11 mouse cellular contexts compared by ENCODE assay signal in genomic region chr7:75265241-75265640, GRCm38 (mm10). TPM values are rescaled to one million over a fixed set of nuclear protein-coding genes. Genes with fewer than 3 reads are reported as not detected.
DNase-seq lines count a peak whose midpoint lies in the region; ATAC-seq and TF ChIP-seq lines count a peak whose summit lies in the region.
"Had no signal": no experiment of that assay in that cellular context is flagged by ENCODE, and none has a peak within 500 bp of the region (broad histone marks: within the 10 kb centered on the region; RNA-seq: fewer than 3 reads in every experiment).

No protein-coding gene starts in this region.

- TF ChIP-seq CTCF in heart, adult 2 months (IDR thresholded peaks at IDR 0.05): no peak

- 74% methylated on average over 4 of the region's 4 CpGs for WGBS in midbrain, embryonic 16.5 days
- 72% methylated on average over 4 of the region's 4 CpGs for WGBS in midbrain, embryonic 14.5 days
- WGBS in heart, adult 2 months: 68% methylated on average over 4 of the region's 4 CpGs

- no peaks in the 10 kb centered on the region for H3K36me3 ChIP-seq in midbrain, embryonic 16.5 days (ENCODE audit: control insufficient read depth, insufficient read depth, low read length)
- no peaks in the 10 kb centered on the region for H3K36me3 ChIP-seq in midbrain, embryonic 14.5 days (ENCODE audit: control insufficient read depth, insufficient read depth, low read length)
- H3K36me3 ChIP-seq in heart, adult 2 months (ENCODE audit: control insufficient read depth, insufficient read depth, low read length): no peaks in the 10 kb centered on the region
- H3K36me3 ChIP-seq: limb, embryonic 15.5 days had no signal

- H3K27me3 ChIP-seq in midbrain, embryonic 16.5 days (ENCODE audit: control insufficient read depth, insufficient read depth, low read depth, low read length): no peaks in the 10 kb centered on the region
- H3K27me3 ChIP-seq in midbrain, embryonic 14.5 days (ENCODE audit: control insufficient read depth, insufficient read depth, low read length): no peaks in the 10 kb centered on the region
- H3K27me3 ChIP-seq in heart, adult 2 months (ENCODE audit: control insufficient read depth, insufficient read depth, low read length): no peaks in the 10 kb centered on the region
- H3K27me3 ChIP-seq: limb, embryonic 15.5 days had no signal

- no peaks in the 10 kb centered on the region for H3K9me3 ChIP-seq in midbrain, embryonic 16.5 days (replicated peaks; ENCODE audit: control insufficient read depth, low read length, poor library complexity, severe bottlenecking)
- H3K9me3 ChIP-seq in midbrain, embryonic 14.5 days (ENCODE audit: control insufficient read depth, low read length): no peaks in the 10 kb centered on the region
- H3K9me3 ChIP-seq: limb, embryonic 15.5 days had no signal

- H3K4me1 ChIP-seq in midbrain, embryonic 16.5 days (ENCODE audit: control insufficient read depth, insufficient read depth, low read length): 0 out of 2 replicates have a peak, but pooled peaks cover 4% of the 10 kb centered on the region
- H3K4me1 ChIP-seq in midbrain, embryonic 14.5 days (ENCODE audit: control insufficient read depth, insufficient read depth, low read length): no peaks in the 10 kb centered on the region
- no peaks in the 10 kb centered on the region for H3K4me1 ChIP-seq in heart, adult 2 months (ENCODE audit: control insufficient read depth, insufficient read depth, low read length)
- H3K4me1 ChIP-seq: limb, embryonic 15.5 days had no signal

- TF ChIP-seq EP300 in heart, adult 2 months (IDR thresholded peaks at IDR 0.05; ENCODE audit: insufficient read depth, low read depth, low read length): no peak

- TF ChIP-seq POLR2A in heart, adult 2 months (IDR thresholded peaks at IDR 0.05; ENCODE audit: insufficient read depth, low read depth, low read length): no peak

- H3K27ac ChIP-seq in midbrain, embryonic 16.5 days (ENCODE audit: low read length): 0 out of 2 replicates have a peak overlapping the region, but pooled peaks have one; percentile 25
- no peak overlapping the region for H3K27ac ChIP-seq in midbrain, embryonic 14.5 days (replicated peaks; ENCODE audit: low read depth, low read length)
- H3K27ac ChIP-seq in heart, adult 2 months: no peak overlapping the region
- H3K27ac ChIP-seq: limb, embryonic 15.5 days had no signal

- H3K9ac ChIP-seq in midbrain, embryonic 16.5 days (ENCODE audit: low read depth, low read length): no peak overlapping the region
- no peak overlapping the region for H3K9ac ChIP-seq in midbrain, embryonic 14.5 days (replicated peaks; ENCODE audit: low read length)
- no peak overlapping the region for H3K9ac ChIP-seq in heart, adult 2 months (ENCODE audit: low read depth, low read length)
- H3K9ac ChIP-seq: limb, embryonic 15.5 days had no signal

- no peak overlapping the region for H3K4me2 ChIP-seq in midbrain, embryonic 16.5 days (ENCODE audit: low read length)
- H3K4me2 ChIP-seq in midbrain, embryonic 14.5 days (ENCODE audit: low read length): no peak overlapping the region
- H3K4me2 ChIP-seq: limb, embryonic 15.5 days had no signal

- intact Hi-C loops in heart, adult 2 months (cut with DNase I): no loop called here

- no peak for DNase-seq in midbrain, embryonic 14.5 days
- peak; percentile 95 for DNase-seq in cerebellum, adult 9-11 months
- DNase-seq in layer of hippocampus, adult 18-20 months (ENCODE audit: low spot score in 2 of 2): peak; percentile 70 to 83
- peak; percentile 13 for DNase-seq in retina, postnatal 7 days (ENCODE audit: low read depth, low spot score)
- no peak for DNase-seq in spleen, postnatal 36 days (ENCODE audit: low spot score in 2 of 2)
- no peak for DNase-seq in heart, adult 2 months
- DNase-seq: kidney, postnatal 25 days had no signal

- H3K79me2 ChIP-seq in heart, adult 2 months (replicated peaks; ENCODE audit: control insufficient read depth, insufficient read depth, low read length): no peaks in the 10 kb centered on the region

- H3K4me3 ChIP-seq in midbrain, embryonic 16.5 days (ENCODE audit: low read depth, low read length): no peak overlapping the region
- H3K4me3 ChIP-seq in midbrain, embryonic 14.5 days (replicated peaks; ENCODE audit: low read depth, low read length): no peak overlapping the region
- H3K4me3 ChIP-seq in heart, adult 2 months: no peak overlapping the region
- H3K4me3 ChIP-seq: limb, embryonic 15.5 days had no signal

- ATAC-seq in midbrain, embryonic 16.5 days: no peak
- no peak for ATAC-seq in midbrain, embryonic 14.5 days (ENCODE audit: low FRiP score, low TSS enrichment)
- no peak for ATAC-seq in erythroblast, adult 5-6 weeks (replicated peaks; ENCODE audit: low FRiP score, poor library complexity, severe bottlenecking)
- ATAC-seq: lung, postnatal 0 days had no signal

RNA-seq across cellular contexts. Expression of gene Sv2b, which starts 43.8 kb away (rescaled TPM):
- polyA plus RNA-seq in midbrain, embryonic 16.5 days (2015; fragmentation: Nextera tagmentation; extraction: Ambion mirVana): 9.9 and 10.4 TPM in 2 replicates
- 4.5 and 5.9 TPM in 2 replicates for polyA plus RNA-seq in midbrain, embryonic 14.5 days (2014; fragmentation: Nextera tagmentation; extraction: Ambion mirVana)
- total RNA-seq in layer of hippocampus, adult 18-20 months (2021): 100 to 1,000 TPM; 305 to 312 TPM
- total RNA-seq in erythroblast, adult 5-6 weeks (2015; ENCODE audit: low replicate concordance): not detected in 2 replicates
- total RNA-seq in erythroblast, adult 5-6 weeks (2017; ENCODE audit: low replicate concordance): not detected in 2 replicates
- total RNA-seq in heart, adult 2 months (2021): under 1 TPM; 0.43 to 0.47 TPM
- polyA plus RNA-seq in heart, adult 2 months (2012; rRNA removed): 0.23 TPM in 2 replicates

Comparison
In these comparisons a context has a peak if more than half of its experiments do, and no peak if none do; other contexts are left out.
1. DNase-seq: peak in cerebellum, adult 9-11 months (single experiment), layer of hippocampus, adult 18-20 months (2 of 2) and retina, postnatal 7 days (single experiment); none in midbrain, embryonic 14.5 days (single experiment), spleen, postnatal 36 days (0 of 2) and heart, adult 2 months (0 of 2).
2. RNA of gene Sv2b, which starts 43.8 kb away (total RNA-seq): 305 to 312 TPM in layer of hippocampus, adult 18-20 months; 0.43 to 0.47 TPM in heart, adult 2 months and not detected in erythroblast, adult 5-6 weeks; every median in the first group is over 100 times any median in the second.